Mouse (Mus musculus): ENCODE measurements around the gene Ccdc97. TPM values are rescaled to one million over a fixed set of nuclear protein-coding genes. Genes with fewer than 3 reads are reported as not detected.

Gene Ccdc97
- polyA plus RNA-seq, 1 experiment = 72.4 TPM

DNA sequence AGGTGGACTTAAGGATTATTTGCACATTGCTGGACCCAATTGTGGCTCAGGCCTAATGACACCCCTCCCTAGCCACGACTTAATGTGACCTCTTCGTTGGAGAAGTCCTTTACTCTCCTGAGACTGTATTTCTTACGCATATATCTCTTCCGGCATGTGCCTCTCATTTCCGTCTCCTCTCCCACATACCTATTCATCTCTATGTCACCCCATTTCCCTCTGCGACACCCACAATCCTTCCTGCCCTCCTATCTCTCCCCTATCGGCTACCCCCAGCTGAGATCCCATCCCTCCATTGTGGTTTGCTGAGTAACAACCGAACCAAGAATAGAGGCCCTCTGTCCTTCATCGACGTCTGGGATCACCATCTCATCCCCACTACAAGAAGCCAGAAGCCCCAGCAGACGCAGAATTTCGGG is 29.3 kb downstream of the Ccdc97 start:
- Histone ChIP-seq H3K27me3 (ENCODE audit: control insufficient read depth, insufficient read depth, low read length) (no peaks in the 10 kb centered on the region), H3K36me3 (ENCODE audit: control insufficient read depth, insufficient read depth, low read length) (no peaks in the 10 kb centered on the region), H3K4me1 (ENCODE audit: control insufficient read depth, insufficient read depth, insufficient read length, low read length) (peaks cover 3% of the 10 kb centered on the region), H3K4me3 (ENCODE audit: low read depth, low read length) (peak overlapping the region; percentile 70), H3K27ac (ENCODE audit: insufficient read depth, low read depth, low read length) (no peak overlapping the region)
- 13% methylated on average over 12 of the region's 12 CpGs for WGBS
- no peak for TF ChIP-seq CTCF (IDR thresholded peaks at IDR 0.05; ENCODE audit: extremely low read depth, insufficient read length, insufficient replicate concordance, low read depth, low read length)
- TF ChIP-seq POLR2A (IDR thresholded peaks at IDR 0.05; ENCODE audit: low read depth, low read length) = no peak

DNA sequence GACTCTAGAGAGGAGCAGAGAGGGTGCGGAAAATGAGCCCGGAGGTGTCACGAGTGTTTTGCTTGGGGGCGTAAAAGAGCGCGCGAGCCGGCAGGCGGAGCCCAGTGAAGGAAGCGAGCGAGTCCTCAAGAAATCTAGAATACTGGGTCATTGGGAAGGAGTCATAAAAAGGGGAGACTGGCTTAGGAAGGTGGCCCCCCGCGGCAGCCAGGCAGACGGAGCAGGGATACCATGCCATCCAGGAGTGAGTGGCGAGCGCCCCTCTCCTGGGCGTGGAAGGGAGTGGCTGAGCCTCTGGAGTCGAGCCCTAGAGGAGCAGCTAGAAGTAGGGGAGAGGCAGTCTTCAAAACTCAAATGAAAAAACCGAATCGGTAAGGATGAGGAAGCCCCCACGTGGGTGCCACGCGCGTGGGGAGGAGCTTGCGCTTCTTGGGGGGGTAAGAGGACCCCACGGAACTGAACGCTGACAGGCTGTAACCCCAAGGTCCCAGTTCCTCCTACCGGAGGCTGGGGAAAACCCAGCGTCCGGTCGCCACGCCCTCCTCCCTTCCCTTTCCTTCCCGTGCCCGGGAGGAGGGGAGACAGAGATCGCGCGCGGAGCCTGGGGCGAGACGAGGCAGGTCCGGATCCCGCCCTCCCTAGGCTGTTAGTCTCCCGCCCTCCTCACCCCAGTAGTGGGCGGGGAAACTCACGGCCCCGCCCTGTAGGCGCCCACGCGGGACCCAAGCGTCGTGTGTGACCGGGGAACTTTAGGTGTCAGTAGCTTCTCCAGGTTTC is 29.9 kb downstream of the Ccdc97 start:
- no peaks in the 10 kb centered on the region for H3K27me3 ChIP-seq (ENCODE audit: control insufficient read depth, insufficient read depth, low read length)
- TF ChIP-seq POLR2A (IDR thresholded peaks at IDR 0.05; ENCODE audit: low read depth, low read length) = peak; percentile 22; the same call in 1 of the 2 replicates
- TF ChIP-seq CTCF (IDR thresholded peaks at IDR 0.05; ENCODE audit: extremely low read depth, insufficient read length, insufficient replicate concordance, low read depth, low read length) = no peak
- H3K27ac ChIP-seq (ENCODE audit: insufficient read depth, low read depth, low read length) = peak overlapping the region; percentile 4
- H3K36me3 ChIP-seq (ENCODE audit: control insufficient read depth, insufficient read depth, low read length) = no peaks in the 10 kb centered on the region
- H3K4me3 ChIP-seq (ENCODE audit: low read depth, low read length) = peak overlapping the region; percentile 70
- H3K4me1 ChIP-seq (ENCODE audit: control insufficient read depth, insufficient read depth, insufficient read length, low read length) = peaks cover 3% of the 10 kb centered on the region
- WGBS = under 1% methylated on average over 52 of the region's 52 CpGs

DNA sequence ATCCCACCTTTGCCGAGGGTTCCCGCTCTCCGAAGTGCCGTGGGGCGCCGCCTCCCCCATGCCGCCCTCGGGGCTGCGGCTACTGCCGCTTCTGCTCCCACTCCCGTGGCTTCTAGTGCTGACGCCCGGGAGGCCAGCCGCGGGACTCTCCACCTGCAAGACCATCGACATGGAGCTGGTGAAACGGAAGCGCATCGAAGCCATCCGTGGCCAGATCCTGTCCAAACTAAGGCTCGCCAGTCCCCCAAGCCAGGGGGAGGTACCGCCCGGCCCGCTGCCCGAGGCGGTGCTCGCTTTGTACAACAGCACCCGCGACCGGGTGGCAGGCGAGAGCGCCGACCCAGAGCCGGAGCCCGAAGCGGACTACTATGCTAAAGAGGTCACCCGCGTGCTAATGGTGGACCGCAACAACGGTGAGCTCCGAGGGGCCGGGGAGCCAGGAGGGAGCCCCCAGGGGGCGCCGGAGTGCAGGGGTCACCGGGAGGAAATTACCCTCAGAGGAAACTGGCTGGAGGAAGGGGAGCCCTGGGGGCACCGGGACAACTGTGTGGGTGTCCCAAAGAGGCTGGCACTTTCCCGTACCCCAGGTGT is 31.0 kb downstream of the Ccdc97 start:
- under 1% methylated on average over 47 of the region's 47 CpGs for WGBS
- Histone ChIP-seq H3K4me3 (ENCODE audit: low read depth, low read length) (peak overlapping the region; percentile 70), H3K27me3 (ENCODE audit: control insufficient read depth, insufficient read depth, low read length) (no peaks in the 10 kb centered on the region), H3K4me1 (ENCODE audit: control insufficient read depth, insufficient read depth, insufficient read length, low read length) (peaks cover 7% of the 10 kb centered on the region), H3K27ac (ENCODE audit: insufficient read depth, low read depth, low read length) (peak overlapping the region; percentile 4; the same call in 1 of the 2 replicates), H3K36me3 (ENCODE audit: control insufficient read depth, insufficient read depth, low read length) (no peaks in the 10 kb centered on the region)
- TF ChIP-seq POLR2A (IDR thresholded peaks at IDR 0.05; ENCODE audit: low read depth, low read length) (no peak), CTCF (IDR thresholded peaks at IDR 0.05; ENCODE audit: extremely low read depth, insufficient read length, insufficient replicate concordance, low read depth, low read length) (peak; percentile 49)

GRCm38 (mm10) chr7:25686680-25687531 is 32.0 kb downstream of the Ccdc97 start, which contains the start of gene Tgfb1:
Tgfb1 (plus strand) TSS chr7:25687002.
- H3K4me3 ChIP-seq (ENCODE audit: low read depth, low read length) = peak within 1 kb of the TSS; percentile 70
- H3K36me3 ChIP-seq (ENCODE audit: control insufficient read depth, insufficient read depth, low read length) = no peaks in the 10 kb centered on the region
- WGBS = 1% methylated on average over 51 of the region's 69 CpGs
- H3K4me1 ChIP-seq (ENCODE audit: control insufficient read depth, insufficient read depth, insufficient read length, low read length) = peaks cover 10% of the 10 kb centered on the region
- no peak for TF ChIP-seq POLR2A (IDR thresholded peaks at IDR 0.05; ENCODE audit: low read depth, low read length)
- TF ChIP-seq CTCF (IDR thresholded peaks at IDR 0.05; ENCODE audit: extremely low read depth, insufficient read length, insufficient replicate concordance, low read depth, low read length) = peak; percentile 76
- no peaks in the 10 kb centered on the region for H3K27me3 ChIP-seq (ENCODE audit: control insufficient read depth, insufficient read depth, low read length)
- H3K27ac ChIP-seq (ENCODE audit: insufficient read depth, low read depth, low read length) = peak within 1 kb of the TSS; percentile 42

- H3K4me1 ChIP-seq (ENCODE audit: control insufficient read depth, insufficient read depth, insufficient read length, low read length) = peaks cover 12% of the 10 kb centered on the region
- no peaks in the 10 kb centered on the region for H3K36me3 ChIP-seq (ENCODE audit: control insufficient read depth, insufficient read depth, low read length)
- no peaks in the 10 kb centered on the region for H3K27me3 ChIP-seq (ENCODE audit: control insufficient read depth, insufficient read depth, low read length)
- 81% methylated on average over 21 of the region's 21 CpGs for WGBS
- no peak for TF ChIP-seq CTCF (IDR thresholded peaks at IDR 0.05; ENCODE audit: extremely low read depth, insufficient read length, insufficient replicate concordance, low read depth, low read length)
- no peak for TF ChIP-seq POLR2A (IDR thresholded peaks at IDR 0.05; ENCODE audit: low read depth, low read length)
- no peak overlapping the region for H3K27ac ChIP-seq (ENCODE audit: insufficient read depth, low read depth, low read length)
- peak overlapping the region; percentile 70 for H3K4me3 ChIP-seq (ENCODE audit: low read depth, low read length)
Observed at GRCm38 (mm10) chr7:25685926-25686470, 32.9 kb downstream of the Ccdc97 start.

DNA sequence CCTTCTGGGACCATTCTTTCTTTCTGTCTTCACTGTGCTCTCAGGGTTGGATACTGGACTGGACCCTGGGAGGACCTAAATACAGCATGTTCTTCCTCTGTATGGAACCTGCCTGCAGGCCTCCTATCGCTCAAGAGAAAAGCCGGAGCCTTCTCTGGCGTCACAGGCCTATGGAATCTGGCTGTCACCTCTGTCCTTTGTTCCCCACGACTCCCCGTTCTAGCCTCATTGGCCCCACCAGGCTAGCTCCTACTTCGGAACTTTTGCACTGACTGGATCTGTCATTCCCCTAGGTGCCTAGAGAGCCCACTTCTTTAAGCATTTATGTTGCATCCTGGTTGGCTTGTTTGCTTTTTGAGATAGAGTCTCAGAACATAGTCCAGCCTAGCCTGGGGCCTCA is 34.2 kb downstream of the Ccdc97 start:
- TF ChIP-seq CTCF (IDR thresholded peaks at IDR 0.05; ENCODE audit: extremely low read depth, insufficient read length, insufficient replicate concordance, low read depth, low read length) = no peak
- no peak for TF ChIP-seq POLR2A (IDR thresholded peaks at IDR 0.05; ENCODE audit: low read depth, low read length)
- WGBS = 95% methylated on average over 6 of the region's 6 CpGs
- Histone ChIP-seq H3K36me3 (ENCODE audit: control insufficient read depth, insufficient read depth, low read length) (no peaks in the 10 kb centered on the region), H3K4me1 (ENCODE audit: control insufficient read depth, insufficient read depth, insufficient read length, low read length) (peaks cover 12% of the 10 kb centered on the region), H3K27me3 (ENCODE audit: control insufficient read depth, insufficient read depth, low read length) (no peaks in the 10 kb centered on the region), H3K4me3 (ENCODE audit: low read depth, low read length) (no peak overlapping the region), H3K27ac (ENCODE audit: insufficient read depth, low read depth, low read length) (no peak overlapping the region)

Measured in small intestine, adult 2 months (tissue).